Mouse (Mus musculus): ENCODE measurements around the gene Prex1.

- TF ChIP-seq GATA1 (IDR thresholded peaks at IDR 0.05; ENCODE audit: low read length), result no peak
- no peak for TF ChIP-seq TAL1 (IDR thresholded peaks at IDR 0.05; ENCODE audit: low read length)
Measured at GRCm38 (mm10) chr2:166565503-166565902, 148.1 kb downstream of the Prex1 start.

Measured in erythroblast, embryonic 14.5 days (primary cell).